Mouse (Mus musculus) forebrain, embryonic 13.5 days (tissue): ENCODE measurements at regions not wholly inside any gene's neighbourhood (a gene's known extent, or its start where the extent isn't known, plus 50 kb on each side); places are given as distances from the start of the nearest gene placed in this dataset.
A peak's percentile ranks its signal among the peaks of the same experiment; 100 is the strongest.

ENCODE experiments used
- ATAC-seq: fragments of 200-750 bp; cut with Nextera tagmentation; 2 replicates; pipeline ENCODE4 v1.8.0; 2017
- H3K27ac ChIP-seq: fragments of 300-500 bp; sonication (generic); 2 replicates; pipeline ENCODE4 v1.5.1; 2015; ENCODE audit warnings: inconsistent platforms, mild to moderate bottlenecking, moderate library complexity
- H3K27me3 ChIP-seq: fragments of 300-500 bp; sonication (generic); 2 replicates; pipeline ENCODE4 v1.6.1; 2015; ENCODE audit warnings: mild to moderate bottlenecking, inconsistent platforms
- H3K36me3 ChIP-seq: fragments of 300-500 bp; sonication (generic); 2 replicates; pipeline ENCODE4 v1.6.1; 2015; ENCODE audit warnings: mild to moderate bottlenecking, inconsistent platforms; ENCODE audit not compliant: poor library complexity, severe bottlenecking
- H3K4me1 ChIP-seq: fragments of 300-500 bp; sonication (generic); 2 replicates; pipeline ENCODE4 v1.6.1; 2015; ENCODE audit warnings: inconsistent platforms
- H3K4me2 ChIP-seq: fragments of 300-500 bp; sonication (generic); 2 replicates; pipeline ENCODE4 v1.6.1; 2015; ENCODE audit warnings: inconsistent platforms, mild to moderate bottlenecking, moderate library complexity
- H3K4me3 ChIP-seq: fragments of 300-500 bp; sonication (generic); 2 replicates; pipeline ENCODE4 v1.5.1; 2015; ENCODE audit warnings: mild to moderate bottlenecking, inconsistent platforms
- H3K9ac ChIP-seq: fragments of 300-500 bp; sonication (generic); 2 replicates; pipeline ENCODE4 v1.6.1; 2015; ENCODE audit warnings: mild to moderate bottlenecking, inconsistent platforms
- H3K9me3 ChIP-seq: fragments of 300-500 bp; sonication (generic); replicated peaks from 2 replicates; pipeline ENCODE4 v1.6.1; 2016; ENCODE audit warnings: inconsistent platforms
- WGBS: fragments of 180-500 bp; shearing (Covaris S2); methylation state at CpG from one replicate; pipeline ENCODE4 v1.1.7; 2015; 5-methylcytosine and 5-hydroxymethylcytosine counted together

- no peak overlapping the region for H3K27ac ChIP-seq
- no peaks in the 10 kb centered on the region for H3K36me3 ChIP-seq
- no peak overlapping the region for H3K9ac ChIP-seq
- no peaks in the 10 kb centered on the region for H3K27me3 ChIP-seq
- H3K4me1 ChIP-seq: peaks cover 16% of the 10 kb centered on the region
- ATAC-seq: no peak
- H3K4me2 ChIP-seq: no peak overlapping the region
- no peak overlapping the region for H3K4me3 ChIP-seq
- no peaks in the 10 kb centered on the region for H3K9me3 ChIP-seq
- 87% methylated on average over 6 of the region's 6 CpGs for WGBS
Observed at GRCm38 (mm10) chr1:168600461-168601160, 168.5 kb upstream of the Pbx1 start.

GRCm38 (mm10) chr1:168598191-168598667 is 166.2 kb upstream of the Pbx1 start:
- peak overlapping the region; percentile 44 for H3K4me2 ChIP-seq
- H3K4me1 ChIP-seq: peaks cover 16% of the 10 kb centered on the region
- H3K27me3 ChIP-seq: no peaks in the 10 kb centered on the region
- no peak overlapping the region for H3K9ac ChIP-seq
- H3K4me3 ChIP-seq: no peak overlapping the region
- no peaks in the 10 kb centered on the region for H3K36me3 ChIP-seq
- no peak overlapping the region for H3K27ac ChIP-seq
- WGBS: 10% methylated on average over 11 of the region's 11 CpGs
- no peaks in the 10 kb centered on the region for H3K9me3 ChIP-seq
- no peak for ATAC-seq

DNA sequence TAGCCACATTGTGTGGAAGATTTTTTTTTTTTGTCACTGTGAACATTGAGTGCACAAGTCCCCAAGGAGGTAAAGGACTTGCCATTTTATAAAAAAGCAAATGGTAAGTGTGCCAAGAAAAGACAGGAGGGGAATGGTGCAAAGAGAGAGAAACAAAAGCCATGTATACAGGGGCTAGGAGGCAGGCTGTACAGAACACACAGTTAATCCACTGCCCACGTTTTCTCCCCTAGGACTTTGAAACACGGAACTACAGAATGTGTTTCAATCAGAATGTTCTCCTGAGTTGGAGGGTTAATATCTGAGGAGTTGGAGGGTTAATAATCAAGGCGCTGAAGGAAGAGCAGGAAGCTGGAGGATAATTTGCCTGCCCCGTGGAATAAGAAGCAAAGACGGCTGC is 165.4 kb upstream of the Pbx1 start:
- no peaks in the 10 kb centered on the region for H3K36me3 ChIP-seq
- no peak for ATAC-seq
- H3K9me3 ChIP-seq: no peaks in the 10 kb centered on the region
- H3K27me3 ChIP-seq: no peaks in the 10 kb centered on the region
- WGBS: 8% methylated on average over 5 of the region's 5 CpGs
- no peak overlapping the region for H3K4me3 ChIP-seq
- no peak overlapping the region for H3K27ac ChIP-seq
- H3K4me1 ChIP-seq: peaks cover 16% of the 10 kb centered on the region
- H3K9ac ChIP-seq: no peak overlapping the region
- H3K4me2 ChIP-seq: peak overlapping the region; percentile 44

DNA sequence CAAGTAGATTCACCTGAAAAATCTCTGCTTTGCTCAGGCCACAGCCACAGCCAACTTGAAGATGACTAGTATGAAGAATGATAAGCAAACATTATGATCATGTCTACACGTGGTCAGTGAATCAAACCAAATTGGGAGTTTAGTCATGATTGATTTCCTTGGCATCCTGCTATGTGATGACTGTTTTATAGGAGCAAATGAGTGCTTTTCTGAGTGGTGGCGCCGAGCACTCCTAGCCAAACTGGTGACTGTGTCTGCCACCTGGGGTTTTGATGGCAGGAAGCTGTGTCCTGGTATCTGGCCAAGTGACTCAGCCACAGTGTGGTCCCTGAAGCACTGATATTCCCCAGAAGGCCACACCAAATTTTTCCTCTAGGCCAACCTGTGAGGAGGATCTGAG is 152.1 kb upstream of the Pbx1 start:
- Histone ChIP-seq H3K27ac (no peak overlapping the region), H3K4me2 (no peak overlapping the region), H3K9me3 (no peaks in the 10 kb centered on the region), H3K9ac (no peak overlapping the region), H3K36me3 (no peaks in the 10 kb centered on the region), H3K27me3 (no peaks in the 10 kb centered on the region), H3K4me1 (no peaks in the 10 kb centered on the region), H3K4me3 (no peak overlapping the region)
- no peak for ATAC-seq
- WGBS: 81% methylated on average over 3 of the region's 3 CpGs

- no peak for ATAC-seq
- Histone ChIP-seq H3K27me3 (no peaks in the 10 kb centered on the region), H3K9me3 (no peaks in the 10 kb centered on the region), H3K4me3 (no peak overlapping the region), H3K4me2 (no peak overlapping the region), H3K27ac (no peak overlapping the region), H3K36me3 (no peaks in the 10 kb centered on the region), H3K9ac (no peak overlapping the region), H3K4me1 (no peaks in the 10 kb centered on the region)
- 79% methylated on average over 5 of the region's 5 CpGs for WGBS
Observed at GRCm38 (mm10) chr1:168582434-168582833, 150.4 kb upstream of the Pbx1 start.

GRCm38 (mm10) chr1:168569930-168570515 is 138.0 kb upstream of the Pbx1 start:
- peak; percentile 78 for ATAC-seq
- no peaks in the 10 kb centered on the region for H3K36me3 ChIP-seq
- no peaks in the 10 kb centered on the region for H3K27me3 ChIP-seq
- H3K9me3 ChIP-seq: no peaks in the 10 kb centered on the region
- peaks cover 13% of the 10 kb centered on the region; the same call in 1 of the 2 replicates for H3K4me1 ChIP-seq
- H3K27ac ChIP-seq: no peak overlapping the region
- no peak overlapping the region for H3K4me2 ChIP-seq
- no peak overlapping the region for H3K4me3 ChIP-seq
- WGBS: 12% methylated on average over 5 of the region's 5 CpGs
- no peak overlapping the region for H3K9ac ChIP-seq

- 47% methylated on average over 3 of the region's 3 CpGs for WGBS
- ATAC-seq: peak; percentile 72
- no peak overlapping the region for H3K4me3 ChIP-seq
- no peaks in the 10 kb centered on the region for H3K27me3 ChIP-seq
- H3K4me1 ChIP-seq: peaks cover 33% of the 10 kb centered on the region
- H3K27ac ChIP-seq: no peak overlapping the region
- no peaks in the 10 kb centered on the region for H3K36me3 ChIP-seq
- no peaks in the 10 kb centered on the region for H3K9me3 ChIP-seq
- no peak overlapping the region for H3K4me2 ChIP-seq
- no peak overlapping the region for H3K9ac ChIP-seq
Observed at GRCm38 (mm10) chr1:168552394-168552793, 120.3 kb upstream of the Pbx1 start.

DNA sequence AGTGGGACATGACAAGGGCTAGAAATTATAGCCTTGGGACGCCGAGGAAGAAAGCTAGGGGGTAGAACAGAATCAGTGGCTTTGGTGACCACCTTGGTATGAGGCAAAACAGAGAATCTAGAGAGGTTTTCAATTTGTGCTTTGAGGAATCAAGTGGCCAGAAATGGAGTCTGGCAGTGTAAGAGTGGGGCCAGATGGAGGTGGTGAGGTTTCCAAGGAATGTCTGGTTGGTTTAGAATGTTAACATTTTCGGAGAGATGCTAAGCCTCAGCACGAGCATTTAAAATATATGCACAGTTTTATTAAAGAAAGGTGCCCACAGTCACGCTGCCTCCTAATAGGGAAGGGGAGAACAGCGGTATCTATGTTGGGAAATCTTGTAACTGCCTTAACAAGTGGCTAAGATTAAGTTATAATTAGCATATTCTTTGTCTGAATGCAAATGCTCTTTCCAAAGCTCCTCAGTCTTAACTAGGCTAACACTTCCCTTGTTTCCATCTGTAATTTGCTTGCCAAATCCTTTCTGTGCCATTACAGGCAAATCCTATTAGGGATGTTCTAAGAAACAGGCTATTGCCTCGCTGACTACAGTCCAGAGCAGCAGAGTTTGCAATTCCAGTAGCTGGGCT is 117.9 kb upstream of the Pbx1 start:
- H3K4me1 ChIP-seq: peaks cover 33% of the 10 kb centered on the region
- H3K9ac ChIP-seq: no peak overlapping the region
- no peaks in the 10 kb centered on the region for H3K36me3 ChIP-seq
- ATAC-seq: peak; percentile 93
- no peaks in the 10 kb centered on the region for H3K27me3 ChIP-seq
- peak overlapping the region; percentile 29 for H3K4me2 ChIP-seq
- 10% methylated on average over 7 of the region's 7 CpGs for whole genome bisulfite sequencing
- H3K4me3 ChIP-seq: no peak overlapping the region
- peak overlapping the region; percentile 83 for H3K27ac ChIP-seq
- H3K9me3 ChIP-seq: no peaks in the 10 kb centered on the region

DNA sequence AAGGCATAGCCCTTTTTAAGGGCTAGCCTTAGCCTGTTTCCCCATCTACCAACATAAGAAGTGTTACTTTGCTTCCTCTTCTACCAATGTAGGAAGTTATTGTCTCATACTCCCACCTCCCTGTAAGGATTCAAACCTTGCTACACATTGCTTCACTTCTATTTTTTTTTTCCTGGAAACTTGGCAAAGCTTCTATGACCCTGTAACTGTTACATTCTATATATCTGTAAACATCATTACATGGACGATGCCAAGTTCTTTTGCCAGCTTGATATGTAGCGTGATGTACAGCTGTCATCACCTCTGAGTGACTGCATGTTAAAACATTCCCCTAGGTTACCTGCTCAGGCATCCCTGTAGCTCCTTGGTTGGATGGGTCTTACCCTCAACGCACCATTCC is 114.1 kb upstream of the Pbx1 start:
- H3K4me1 ChIP-seq: peaks cover 22% of the 10 kb centered on the region
- ATAC-seq: no peak
- no peak overlapping the region for H3K27ac ChIP-seq
- no peaks in the 10 kb centered on the region for H3K36me3 ChIP-seq
- no peak overlapping the region for H3K4me3 ChIP-seq
- H3K27me3 ChIP-seq: no peaks in the 10 kb centered on the region
- no peak overlapping the region for H3K9ac ChIP-seq
- H3K9me3 ChIP-seq: no peaks in the 10 kb centered on the region
- WGBS: 93% methylated on average over 3 of the region's 3 CpGs
- H3K4me2 ChIP-seq: no peak overlapping the region

DNA sequence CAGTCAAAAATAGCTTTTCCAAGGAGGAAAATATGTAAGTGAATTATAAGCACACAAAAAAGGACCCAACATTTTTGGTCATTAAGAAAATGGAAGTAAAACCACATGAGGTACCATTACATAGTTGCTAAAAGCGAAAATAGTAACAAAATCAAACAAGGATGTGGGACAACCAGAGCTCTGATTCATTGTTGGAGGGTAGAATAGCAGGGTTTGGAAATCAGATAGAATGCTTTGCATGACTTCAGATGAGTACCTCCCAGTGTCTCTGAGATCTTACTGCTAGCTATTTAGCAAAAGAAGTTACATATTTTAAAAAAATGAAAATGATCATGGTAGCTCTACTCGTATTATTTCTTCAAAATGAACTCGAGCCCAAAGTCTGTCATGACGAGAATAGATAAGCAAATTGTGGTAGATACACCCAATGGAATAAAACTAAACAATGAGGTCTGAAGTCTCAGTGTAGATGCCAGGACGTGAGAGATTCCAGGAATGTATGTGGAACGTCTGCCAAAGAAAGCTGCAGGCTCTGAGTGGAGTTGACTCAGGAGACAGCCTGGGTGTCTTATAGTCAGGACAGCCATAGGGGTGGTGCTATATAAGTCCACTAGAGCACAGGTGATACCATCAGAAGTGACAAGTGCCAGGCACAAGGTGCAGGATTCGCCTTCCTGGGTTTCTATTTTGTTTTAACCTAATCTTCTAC is 113.2 kb upstream of the Pbx1 start:
- 88% methylated on average over 7 of the region's 7 CpGs for WGBS
- Histone ChIP-seq H3K27me3 (no peaks in the 10 kb centered on the region), H3K4me1 (peaks cover 17% of the 10 kb centered on the region), H3K36me3 (no peaks in the 10 kb centered on the region), H3K9ac (no peak overlapping the region), H3K4me2 (no peak overlapping the region), H3K9me3 (no peaks in the 10 kb centered on the region), H3K4me3 (no peak overlapping the region), H3K27ac (no peak overlapping the region)
- ATAC-seq: no peak

GRCm38 (mm10) chr1:168541231-168541630 is 109.2 kb upstream of the Pbx1 start:
- Histone ChIP-seq H3K36me3 (no peaks in the 10 kb centered on the region), H3K27ac (no peak overlapping the region), H3K4me1 (peaks cover 9% of the 10 kb centered on the region; the same call in 1 of the 2 replicates), H3K9ac (no peak overlapping the region), H3K9me3 (no peaks in the 10 kb centered on the region), H3K4me3 (no peak overlapping the region), H3K27me3 (no peaks in the 10 kb centered on the region), H3K4me2 (no peak overlapping the region)
- whole genome bisulfite sequencing: 89% methylated on average over 2 of the region's 2 CpGs
- ATAC-seq: no peak

DNA sequence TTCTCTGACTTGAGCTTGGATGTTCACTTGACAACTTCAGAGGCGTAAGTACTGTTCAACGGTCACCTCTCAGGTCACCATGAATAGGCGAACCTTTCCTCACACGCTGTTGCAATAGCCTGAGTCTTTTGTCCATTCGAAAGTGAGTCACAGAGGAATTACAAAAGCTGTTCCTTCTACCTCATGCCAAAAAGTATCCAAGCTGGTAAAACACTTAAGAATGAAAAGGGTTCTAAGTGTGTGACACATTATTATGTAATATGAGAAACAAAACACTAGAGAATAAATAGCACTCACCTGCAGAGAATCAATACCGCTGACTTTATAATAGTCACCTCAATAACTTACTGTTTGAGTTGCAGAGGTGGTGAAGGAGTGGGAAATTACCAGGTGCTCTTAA is 86.0 kb upstream of the Pbx1 start:
- no peak overlapping the region for H3K27ac ChIP-seq
- no peaks in the 10 kb centered on the region for H3K9me3 ChIP-seq
- H3K4me1 ChIP-seq: no peaks in the 10 kb centered on the region
- H3K4me2 ChIP-seq: no peak overlapping the region
- H3K4me3 ChIP-seq: no peak overlapping the region
- WGBS: 71% methylated on average over 6 of the region's 6 CpGs
- ATAC-seq: no peak
- no peaks in the 10 kb centered on the region for H3K27me3 ChIP-seq
- H3K9ac ChIP-seq: no peak overlapping the region
- H3K36me3 ChIP-seq: no peaks in the 10 kb centered on the region
